Mouse (Mus musculus): ENCODE results near the gene Slc27a1. TPM values are rescaled to one million over a fixed set of nuclear protein-coding genes. Genes with fewer than 3 reads are reported as not detected.

The Slc27a1 gene
- polyA plus RNA-seq, 1 experiment from 2014 or later = 26.5 TPM

DNA sequence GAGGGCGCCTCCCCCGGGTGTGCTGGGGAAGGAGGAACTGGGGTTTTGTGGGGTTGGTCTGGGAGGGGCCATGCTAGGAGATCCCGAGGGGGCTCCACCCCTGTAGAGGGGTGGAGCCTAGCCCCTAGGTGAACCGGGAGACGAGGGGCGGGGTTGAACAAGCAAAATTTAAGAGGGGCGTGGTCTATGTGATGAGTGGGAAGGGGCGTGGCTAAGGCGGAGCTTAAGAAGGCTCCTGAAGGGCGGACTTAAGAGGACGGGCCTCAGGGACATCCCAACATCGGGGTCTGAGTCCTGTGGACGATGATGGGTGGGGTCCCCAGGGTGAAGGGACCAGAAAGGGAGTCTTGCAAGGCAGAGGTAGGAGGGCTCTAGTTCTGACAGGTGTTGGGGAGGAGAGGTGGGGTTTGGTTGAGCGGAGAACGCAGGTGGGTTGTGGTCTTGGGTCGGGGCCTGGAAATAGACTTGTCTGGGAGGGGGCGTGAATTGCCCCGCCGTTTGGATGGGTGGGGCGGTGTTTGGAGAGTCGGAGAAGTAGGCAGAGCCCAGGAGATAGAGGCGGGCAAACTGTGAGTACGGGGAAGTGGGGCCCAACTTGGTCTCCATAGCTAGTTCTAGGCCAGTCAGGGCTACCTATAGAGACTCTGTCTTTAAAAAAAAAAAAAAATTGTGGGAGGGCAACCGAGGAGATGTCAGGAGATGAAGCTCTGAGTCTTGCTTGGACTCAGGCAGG is 9.6 kb upstream of the Slc27a1 start:
- TF ChIP-seq CTCF (IDR thresholded peaks at IDR 0.05; ENCODE audit: low read depth) = peak; percentile 29; the same call in 1 of the 2 replicates
- no peak for TF ChIP-seq EP300 (optimal IDR thresholded peaks at IDR 0.05)
- peak overlapping the region; percentile 45 for H3K4me3 ChIP-seq (ENCODE audit: low read depth, low read length)
- peak overlapping the region; percentile 76 for H3K4me2 ChIP-seq (replicated peaks; ENCODE audit: low read depth)
- H3K36me3 ChIP-seq (ENCODE audit: control insufficient read depth, insufficient read depth, low read length) = no peaks in the 10 kb centered on the region
- 1% methylated on average over 24 of the region's 24 CpGs for WGBS
- H3K27me3 ChIP-seq (ENCODE audit: control insufficient read depth, insufficient read depth, low read length) = 0 out of 2 replicates have a peak, but pooled peaks cover 3% of the 10 kb centered on the region
- DNase-seq (ENCODE audit: low spot score) (peak; percentile 74), ATAC-seq (ENCODE audit: low FRiP score, low TSS enrichment) (peak; percentile 49; the same call in 1 of the 2 replicates)
- peak overlapping the region; percentile 58 for H3K9ac ChIP-seq (ENCODE audit: low read length)
- H3K9me3 ChIP-seq (ENCODE audit: control insufficient read depth, low read length) = no peaks in the 10 kb centered on the region
- no peak overlapping the region for H3K27ac ChIP-seq (replicated peaks)
- H3K4me1 ChIP-seq (replicated peaks; ENCODE audit: control insufficient read depth, insufficient read depth) = 0 out of 2 replicates have a peak, but pooled peaks cover 2% of the 10 kb centered on the region

DNA sequence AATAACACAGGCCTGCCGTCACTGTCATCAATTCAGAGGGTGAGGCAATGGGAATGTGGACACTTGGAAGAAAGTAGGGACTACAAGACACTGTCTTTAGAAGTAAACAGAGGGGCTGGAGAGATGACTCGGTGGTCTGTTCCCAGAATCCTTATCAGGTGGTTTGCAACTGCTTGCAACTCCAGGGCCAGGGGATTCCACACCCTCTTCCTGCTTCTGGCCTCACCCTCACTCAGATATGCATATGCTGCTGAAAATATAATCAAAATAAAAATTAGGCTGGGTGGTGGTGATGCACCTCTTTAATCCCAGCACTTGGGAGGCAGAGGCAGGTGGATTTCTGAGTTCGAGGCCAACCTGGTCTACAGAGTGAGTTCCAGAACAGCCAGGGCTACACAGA is 8.6 kb upstream of the Slc27a1 start:
- ATAC-seq (ENCODE audit: low FRiP score, low TSS enrichment) = no peak
- Histone ChIP-seq H3K36me3 (ENCODE audit: control insufficient read depth, insufficient read depth, low read length) (no peaks in the 10 kb centered on the region), H3K4me2 (replicated peaks; ENCODE audit: low read depth) (no peak overlapping the region), H3K27ac (replicated peaks) (no peak overlapping the region), H3K4me3 (ENCODE audit: low read depth, low read length) (no peak overlapping the region), H3K9me3 (ENCODE audit: control insufficient read depth, low read length) (no peaks in the 10 kb centered on the region), H3K9ac (ENCODE audit: low read length) (no peak overlapping the region), H3K27me3 (ENCODE audit: control insufficient read depth, insufficient read depth, low read length) (0 out of 2 replicates have a peak, but pooled peaks cover 3% of the 10 kb centered on the region), H3K4me1 (replicated peaks; ENCODE audit: control insufficient read depth, insufficient read depth) (0 out of 2 replicates have a peak, but pooled peaks cover 2% of the 10 kb centered on the region)
- DNase-seq (ENCODE audit: low spot score) = no peak
- TF ChIP-seq EP300 (optimal IDR thresholded peaks at IDR 0.05) = no peak
- 65% methylated on average over 3 of the region's 3 CpGs for WGBS

DNA sequence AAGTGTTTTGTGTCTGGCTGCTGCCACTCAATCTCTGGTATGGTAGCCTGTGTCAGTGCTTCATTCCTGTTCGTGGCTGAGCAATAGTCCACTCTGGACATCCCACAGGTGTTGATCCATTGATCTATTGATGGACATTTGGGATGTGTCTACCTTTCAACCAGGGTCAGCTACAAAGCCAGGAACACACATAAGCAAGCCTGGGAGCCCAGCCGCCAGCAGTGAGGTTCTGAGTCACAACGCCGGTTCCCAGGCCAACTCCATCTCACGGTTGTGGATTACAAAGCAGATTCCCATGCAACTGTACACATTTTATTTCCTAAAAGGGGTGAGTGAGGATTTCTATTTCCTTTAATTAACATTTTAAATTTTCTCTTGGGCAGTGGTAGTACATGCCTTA is 7.9 kb upstream of the Slc27a1 start:
- Histone ChIP-seq H3K9me3 (ENCODE audit: control insufficient read depth, low read length) (no peaks in the 10 kb centered on the region), H3K4me1 (replicated peaks; ENCODE audit: control insufficient read depth, insufficient read depth) (0 out of 2 replicates have a peak, but pooled peaks cover 2% of the 10 kb centered on the region), H3K9ac (ENCODE audit: low read length) (no peak overlapping the region), H3K27ac (replicated peaks) (no peak overlapping the region), H3K4me2 (replicated peaks; ENCODE audit: low read depth) (no peak overlapping the region), H3K4me3 (ENCODE audit: low read depth, low read length) (no peak overlapping the region), H3K27me3 (ENCODE audit: control insufficient read depth, insufficient read depth, low read length) (0 out of 2 replicates have a peak, but pooled peaks cover 3% of the 10 kb centered on the region), H3K36me3 (ENCODE audit: control insufficient read depth, insufficient read depth, low read length) (no peaks in the 10 kb centered on the region)
- ATAC-seq (ENCODE audit: low FRiP score, low TSS enrichment) = no peak
- 86% methylated on average over 5 of the region's 5 CpGs for WGBS
- DNase-seq (ENCODE audit: low spot score) = no peak
- no peak for TF ChIP-seq CTCF (IDR thresholded peaks at IDR 0.05; ENCODE audit: low read depth)
- TF ChIP-seq EP300 (optimal IDR thresholded peaks at IDR 0.05) = no peak

DNA sequence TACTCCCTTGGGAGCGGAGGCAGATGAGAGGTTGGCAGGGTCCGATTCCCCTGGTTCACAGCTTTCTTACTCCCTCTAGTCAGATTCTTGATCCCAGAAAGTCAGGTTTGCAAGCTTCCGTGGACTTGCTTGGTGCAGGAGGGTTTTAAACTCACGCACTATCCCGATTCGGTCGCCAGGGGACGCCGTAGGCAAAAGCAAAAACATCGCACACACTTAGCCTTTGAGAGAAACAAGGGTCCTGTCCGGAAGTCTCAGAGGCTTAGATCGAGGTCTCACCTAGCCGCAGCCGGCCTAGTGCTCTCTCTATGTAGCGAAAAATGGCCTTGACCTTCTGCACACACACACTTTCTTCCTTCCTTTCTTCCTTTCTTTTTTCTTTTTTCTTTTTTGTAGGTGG is 7.3 kb upstream of the Slc27a1 start:
- peak; percentile 87 for DNase-seq (ENCODE audit: low spot score)
- ATAC-seq (ENCODE audit: low FRiP score, low TSS enrichment) = 0 out of 2 replicates have a peak, but pooled peaks have one; percentile 41
- Histone ChIP-seq H3K4me3 (ENCODE audit: low read depth, low read length) (no peak overlapping the region), H3K9ac (ENCODE audit: low read length) (no peak overlapping the region), H3K9me3 (ENCODE audit: control insufficient read depth, low read length) (no peaks in the 10 kb centered on the region), H3K27ac (replicated peaks) (no peak overlapping the region), H3K36me3 (ENCODE audit: control insufficient read depth, insufficient read depth, low read length) (no peaks in the 10 kb centered on the region), H3K27me3 (ENCODE audit: control insufficient read depth, insufficient read depth, low read length) (0 out of 2 replicates have a peak, but pooled peaks cover 3% of the 10 kb centered on the region), H3K4me1 (replicated peaks; ENCODE audit: control insufficient read depth, insufficient read depth) (0 out of 2 replicates have a peak, but pooled peaks cover 2% of the 10 kb centered on the region), H3K4me2 (replicated peaks; ENCODE audit: low read depth) (no peak overlapping the region)
- WGBS = 5% methylated on average over 15 of the region's 15 CpGs
- TF ChIP-seq EP300 (optimal IDR thresholded peaks at IDR 0.05) (no peak), CTCF (IDR thresholded peaks at IDR 0.05; ENCODE audit: low read depth) (peak; percentile 98)

DNA sequence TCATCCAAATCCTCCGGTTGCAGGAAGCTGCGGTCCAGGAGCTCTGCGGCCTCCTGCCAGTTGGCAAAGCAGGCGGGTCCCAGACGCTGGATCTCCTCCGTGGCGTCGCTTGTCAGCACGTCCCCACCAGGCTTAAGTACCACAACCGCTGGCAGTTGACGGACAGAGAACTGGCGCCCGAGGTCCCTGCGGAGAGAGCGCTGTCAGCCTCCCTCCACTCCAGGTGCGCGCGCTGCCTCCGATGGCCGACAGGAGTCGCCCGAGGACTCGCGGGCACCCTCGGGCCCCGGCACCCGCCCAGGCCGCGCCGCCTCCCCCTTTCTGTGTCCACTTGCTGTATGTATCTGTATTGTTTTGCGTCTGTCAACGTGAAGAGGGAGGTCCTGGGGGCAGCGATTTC is 5.9 kb upstream of the Slc27a1 start:
- ATAC-seq (ENCODE audit: low FRiP score, low TSS enrichment) = peak; percentile 74
- WGBS = under 1% methylated on average over 33 of the region's 33 CpGs
- Histone ChIP-seq H3K4me3 (ENCODE audit: low read depth, low read length) (peak overlapping the region; percentile 28), H3K9me3 (ENCODE audit: control insufficient read depth, low read length) (no peaks in the 10 kb centered on the region), H3K4me1 (replicated peaks; ENCODE audit: control insufficient read depth, insufficient read depth) (0 out of 2 replicates have a peak, but pooled peaks cover 2% of the 10 kb centered on the region), H3K36me3 (ENCODE audit: control insufficient read depth, insufficient read depth, low read length) (no peaks in the 10 kb centered on the region), H3K27ac (replicated peaks) (no peak overlapping the region), H3K9ac (ENCODE audit: low read length) (0 out of 2 replicates have a peak overlapping the region, but pooled peaks have one; percentile 38), H3K4me2 (replicated peaks; ENCODE audit: low read depth) (peak overlapping the region; percentile 56), H3K27me3 (ENCODE audit: control insufficient read depth, insufficient read depth, low read length) (0 out of 2 replicates have a peak, but pooled peaks cover 3% of the 10 kb centered on the region)
- TF ChIP-seq CTCF (IDR thresholded peaks at IDR 0.05; ENCODE audit: low read depth) (peak; percentile 89), EP300 (optimal IDR thresholded peaks at IDR 0.05) (no peak)
- peak; percentile 88 for DNase-seq (ENCODE audit: low spot score)

DNA sequence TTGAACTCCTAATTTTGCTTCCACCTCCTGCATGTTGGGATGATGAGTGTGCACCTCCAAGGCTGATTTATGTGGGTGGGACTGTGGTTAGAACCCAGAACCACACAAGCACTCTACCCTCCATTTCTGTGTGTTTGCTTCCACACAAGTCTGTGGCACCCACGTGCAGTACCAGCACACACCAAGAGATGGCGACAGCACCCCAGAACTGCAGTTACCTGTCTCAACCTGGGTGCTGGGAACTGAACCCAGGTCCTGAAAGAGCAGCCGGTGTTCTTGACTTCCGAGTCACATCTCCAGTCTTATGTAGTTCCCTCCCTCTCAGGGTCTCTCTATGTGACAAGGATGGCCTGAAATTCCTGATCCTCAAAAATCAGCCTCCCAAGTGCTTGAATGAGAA is 4.7 kb upstream of the Slc27a1 start:
- no peak overlapping the region for H3K27ac ChIP-seq (replicated peaks)
- no peak for ATAC-seq (ENCODE audit: low FRiP score, low TSS enrichment)
- H3K4me3 ChIP-seq (ENCODE audit: low read depth, low read length) = no peak overlapping the region
- no peak for DNase-seq (ENCODE audit: low spot score)
- no peaks in the 10 kb centered on the region for H3K9me3 ChIP-seq (ENCODE audit: control insufficient read depth, low read length)
- 0 out of 2 replicates have a peak, but pooled peaks cover 4% of the 10 kb centered on the region for H3K4me1 ChIP-seq (replicated peaks; ENCODE audit: control insufficient read depth, insufficient read depth)
- WGBS = 89% methylated on average over 4 of the region's 4 CpGs
- no peak for TF ChIP-seq EP300 (optimal IDR thresholded peaks at IDR 0.05)
- TF ChIP-seq CTCF (IDR thresholded peaks at IDR 0.05; ENCODE audit: low read depth) = peak; percentile 53
- no peak overlapping the region for H3K9ac ChIP-seq (ENCODE audit: low read length)
- H3K36me3 ChIP-seq (ENCODE audit: control insufficient read depth, insufficient read depth, low read length) = no peaks in the 10 kb centered on the region
- no peak overlapping the region for H3K4me2 ChIP-seq (replicated peaks; ENCODE audit: low read depth)
- 0 out of 2 replicates have a peak, but pooled peaks cover 3% of the 10 kb centered on the region for H3K27me3 ChIP-seq (ENCODE audit: control insufficient read depth, insufficient read depth, low read length)
